23 mouse cellular contexts compared by ENCODE assay signal in the genomic region with DNA sequence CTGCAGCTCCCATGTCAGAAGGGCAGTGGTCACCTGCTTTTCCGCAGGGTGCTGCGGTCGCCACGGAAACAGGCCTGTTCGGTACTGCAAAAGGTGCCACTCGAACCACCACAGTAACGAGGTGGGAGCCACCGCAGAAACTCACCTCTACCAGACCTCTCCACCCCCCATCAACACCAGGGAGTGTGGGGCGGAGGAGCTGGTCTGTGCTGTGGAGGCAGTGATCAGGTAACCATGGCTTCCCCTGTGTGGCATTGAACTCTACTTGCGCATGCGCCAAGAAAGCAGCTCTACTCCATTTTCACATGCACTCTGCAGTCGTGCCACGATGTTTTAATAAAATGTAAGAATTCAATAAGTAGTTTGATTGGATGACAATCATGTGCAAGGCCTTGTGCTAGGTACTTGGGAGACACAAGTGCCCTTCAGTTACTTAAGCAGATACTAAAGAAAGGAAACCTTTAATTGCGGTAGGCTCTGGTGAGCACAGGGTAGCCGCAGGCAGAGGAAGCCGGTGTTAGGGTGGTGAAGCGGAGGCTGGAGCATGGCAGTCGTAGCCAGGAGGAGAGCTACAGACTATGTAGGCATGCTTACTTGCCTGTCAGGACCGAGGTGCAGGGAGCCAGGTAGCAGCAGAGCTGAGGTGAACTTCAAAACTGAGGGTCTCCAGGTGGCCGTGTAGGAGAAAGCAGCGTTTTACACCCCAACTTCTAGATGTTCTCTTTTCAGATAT.
DNase-seq lines count a peak whose midpoint lies in the region; ATAC-seq and TF ChIP-seq lines count a peak whose summit lies in the region.
"Had no signal": no experiment of that assay in that cellular context is flagged by ENCODE, and none has a peak within 500 bp of the region (broad histone marks: within the 10 kb centered on the region; RNA-seq: fewer than 3 reads in every experiment).

No protein-coding gene starts in this region.

- H3K4me3 ChIP-seq in intestine, embryonic 14.5 days (ENCODE audit: low read depth, low read length): no peak overlapping the region
- H3K4me3 ChIP-seq in intestine, embryonic 16.5 days (ENCODE audit: low read length): no peak overlapping the region
- peak overlapping the region; percentile 24 for H3K4me3 ChIP-seq in lung, adult 2 months (replicated peaks; ENCODE audit: extremely low read depth, low read depth, low read length)
- no peak overlapping the region for H3K4me3 ChIP-seq in lung, postnatal 0 days (ENCODE audit: low read depth, low read length)
- H3K4me3 ChIP-seq: embryonic facial prominence, embryonic 12.5 days; heart, embryonic 10.5 days; hindbrain, embryonic 15.5 days; intestine, embryonic 15.5 days; midbrain, embryonic 12.5 days; neural tube, embryonic 15.5 days had no signal

- no peak overlapping the region for H3K4me2 ChIP-seq in intestine, embryonic 14.5 days (ENCODE audit: low read length)
- no peak overlapping the region for H3K4me2 ChIP-seq in intestine, embryonic 16.5 days (ENCODE audit: low read depth, low read length)
- H3K4me2 ChIP-seq in lung, postnatal 0 days (replicated peaks; ENCODE audit: low read depth, low read length): peak overlapping the region; percentile 22
- H3K4me2 ChIP-seq: embryonic facial prominence, embryonic 12.5 days; hindbrain, embryonic 15.5 days; intestine, embryonic 15.5 days; midbrain, embryonic 12.5 days; neural tube, embryonic 15.5 days had no signal

- H3K9ac ChIP-seq in intestine, embryonic 14.5 days (ENCODE audit: low read length): no peak overlapping the region
- no peak overlapping the region for H3K9ac ChIP-seq in intestine, embryonic 16.5 days (ENCODE audit: low read depth, low read length)
- H3K9ac ChIP-seq in lung, postnatal 0 days (replicated peaks; ENCODE audit: low read depth): no peak overlapping the region
- H3K9ac ChIP-seq: embryonic facial prominence, embryonic 12.5 days; hindbrain, embryonic 15.5 days; intestine, embryonic 15.5 days; liver, embryonic 14.5 days; midbrain, embryonic 12.5 days; neural tube, embryonic 15.5 days had no signal

- TF ChIP-seq EP300 in lung, postnatal 0 days (IDR thresholded peaks at IDR 0.05): no peak

- H3K36me3 ChIP-seq in intestine, embryonic 14.5 days (ENCODE audit: control insufficient read depth, insufficient read depth, low read length): no peaks in the 10 kb centered on the region
- H3K36me3 ChIP-seq in intestine, embryonic 16.5 days (ENCODE audit: control insufficient read depth, insufficient read depth, low read length): no peaks in the 10 kb centered on the region
- no peaks in the 10 kb centered on the region for H3K36me3 ChIP-seq in lung, postnatal 0 days (ENCODE audit: insufficient read depth, low read length)
- H3K36me3 ChIP-seq: embryonic facial prominence, embryonic 12.5 days; heart, embryonic 10.5 days; intestine, embryonic 15.5 days; midbrain, embryonic 12.5 days had no signal

- 77% methylated on average over 21 of the region's 21 CpGs for WGBS in intestine, embryonic 14.5 days
- 78% methylated on average over 21 of the region's 21 CpGs for WGBS in intestine, embryonic 16.5 days
- WGBS in lung, adult 2 months: 67% methylated on average over 21 of the region's 21 CpGs
- WGBS in lung, postnatal 0 days: 63% methylated on average over 21 of the region's 21 CpGs

- TF ChIP-seq POLR2A in lung, adult 2 months (IDR thresholded peaks at IDR 0.05; ENCODE audit: borderline replicate concordance, extremely low read depth, low read depth, low read length): no peak

- ATAC-seq in intestine, embryonic 14.5 days (replicated peaks; ENCODE audit: low FRiP score, low TSS enrichment, low read depth): no peak
- ATAC-seq in intestine, embryonic 16.5 days: no peak
- peak; percentile 44 for ATAC-seq in lung, postnatal 0 days
- ATAC-seq: intestine, embryonic 15.5 days had no signal

- no peak overlapping the region for H3K27ac ChIP-seq in intestine, embryonic 14.5 days (ENCODE audit: low read depth)
- no peak overlapping the region for H3K27ac ChIP-seq in intestine, embryonic 16.5 days (ENCODE audit: low read length)
- H3K27ac ChIP-seq in lung, postnatal 0 days (ENCODE audit: low read length): no peak overlapping the region
- H3K27ac ChIP-seq: embryonic facial prominence, embryonic 12.5 days; heart, embryonic 10.5 days; hindbrain, embryonic 15.5 days; intestine, embryonic 15.5 days; liver, embryonic 14.5 days; macrophage; midbrain, embryonic 12.5 days; neural tube, embryonic 15.5 days had no signal

- TF ChIP-seq CTCF in lung, adult 2 months (IDR thresholded peaks at IDR 0.05; ENCODE audit: insufficient read depth, low read length): no peak
- no peak for TF ChIP-seq CTCF in lung, postnatal 0 days (IDR thresholded peaks at IDR 0.05)

- no peaks in the 10 kb centered on the region for H3K4me1 ChIP-seq in intestine, embryonic 14.5 days (replicated peaks; ENCODE audit: control insufficient read depth, insufficient read depth, low read length)
- H3K4me1 ChIP-seq in intestine, embryonic 16.5 days (ENCODE audit: control insufficient read depth, insufficient read depth, low read length): no peaks in the 10 kb centered on the region
- no peaks in the 10 kb centered on the region for H3K4me1 ChIP-seq in lung, adult 2 months (ENCODE audit: control insufficient read depth, insufficient read depth, low read length)
- H3K4me1 ChIP-seq in lung, postnatal 0 days (ENCODE audit: insufficient read depth, low read depth, low read length): no peaks in the 10 kb centered on the region
- H3K4me1 ChIP-seq: embryonic facial prominence, embryonic 12.5 days; hindbrain, embryonic 15.5 days; intestine, embryonic 15.5 days; midbrain, embryonic 12.5 days; neural tube, embryonic 15.5 days had no signal

- DNase-seq in intestine, embryonic 14.5 days (ENCODE audit: low spot score): peak; percentile 24
- DNase-seq in lung, adult 2 months: peak; percentile 4
- DNase-seq in lung, postnatal 25 days (ENCODE audit: low spot score): no peak
- DNase-seq in CD4-positive helper T cell, adult 2 months (ENCODE audit: low read depth, low spot score): peak; percentile 18
- DNase-seq in lung, postnatal 0 days (ENCODE audit: low spot score): peak; percentile 42
- DNase-seq in frontal cortex, adult 2 months (ENCODE audit: extremely low spot score in 1 of 2, low spot score in 1 of 2): no peak
- no peak for DNase-seq in spleen, postnatal 4 days (ENCODE audit: low spot score in 2 of 2)
- DNase-seq: adrenal gland, adult 2 months; cerebellum, adult 2 months; cerebellum, postnatal 25 days; kidney, postnatal 10 days; layer of hippocampus, adult 9-11 months; right cerebral cortex, adult 18-20 months; right cerebral cortex, postnatal 4 days had no signal

- no peaks in the 10 kb centered on the region for H3K9me3 ChIP-seq in intestine, embryonic 14.5 days (ENCODE audit: control insufficient read depth, low read length)
- H3K9me3 ChIP-seq in intestine, embryonic 16.5 days (ENCODE audit: control insufficient read depth, low read length): no peaks in the 10 kb centered on the region
- H3K9me3 ChIP-seq in lung, postnatal 0 days (ENCODE audit: low read length): no peaks in the 10 kb centered on the region
- H3K9me3 ChIP-seq: embryonic facial prominence, embryonic 12.5 days; heart, embryonic 10.5 days; hindbrain, embryonic 15.5 days; intestine, embryonic 15.5 days; midbrain, embryonic 12.5 days; neural tube, embryonic 15.5 days had no signal

- no peaks in the 10 kb centered on the region for H3K27me3 ChIP-seq in intestine, embryonic 14.5 days (replicated peaks; ENCODE audit: control insufficient read depth, insufficient read depth, low read length)
- no peaks in the 10 kb centered on the region for H3K27me3 ChIP-seq in intestine, embryonic 16.5 days (replicated peaks; ENCODE audit: control insufficient read depth, insufficient read depth, low read length)
- no peaks in the 10 kb centered on the region for H3K27me3 ChIP-seq in lung, postnatal 0 days (replicated peaks; ENCODE audit: insufficient read depth, low read length)
- H3K27me3 ChIP-seq: embryonic facial prominence, embryonic 12.5 days; hindbrain, embryonic 15.5 days; intestine, embryonic 15.5 days; midbrain, embryonic 12.5 days; neural tube, embryonic 15.5 days had no signal

Comparison
In these comparisons a context has a peak if more than half of its experiments do, and no peak if none do; other contexts are left out.
1. DNase-seq: peak in intestine, embryonic 14.5 days (single experiment), lung, adult 2 months (single experiment), CD4-positive helper T cell, adult 2 months (single experiment) and lung, postnatal 0 days (single experiment); none in lung, postnatal 25 days (single experiment), frontal cortex, adult 2 months (0 of 2) and spleen, postnatal 4 days (0 of 2).